ENCODE assay signal across 8 mouse cellular contexts in genomic region chr2:121588309-121588694, GRCm38 (mm10).
A peak's percentile ranks its signal among the peaks of the same experiment; 100 is the strongest.
DNase-seq lines count a peak whose midpoint lies in the region; ATAC-seq and TF ChIP-seq lines count a peak whose summit lies in the region.

No protein-coding gene starts in this region.

- 43% methylated on average over 4 of the region's 4 CpGs for WGBS in kidney, embryonic 14.5 days
- 21% methylated on average over 4 of the region's 4 CpGs for WGBS in embryonic facial prominence, embryonic 14.5 days
- 39% methylated on average over 4 of the region's 4 CpGs for WGBS in lung, embryonic 16.5 days
- WGBS in stomach, postnatal 0 days, result 39% methylated on average over 4 of the region's 4 CpGs

- H3K4me3 ChIP-seq in kidney, embryonic 14.5 days (ENCODE audit: low read length), result no peak overlapping the region
- H3K4me3 ChIP-seq in embryonic facial prominence, embryonic 14.5 days (ENCODE audit: low read depth, low read length), result no peak overlapping the region
- no peak overlapping the region for H3K4me3 ChIP-seq in lung, embryonic 16.5 days (ENCODE audit: low read length)
- H3K4me3 ChIP-seq in stomach, postnatal 0 days (ENCODE audit: low read depth, low read length), result no peak overlapping the region

- H3K4me2 ChIP-seq in kidney, embryonic 14.5 days (replicated peaks; ENCODE audit: low read depth, low read length), result peak overlapping the region; percentile 5; the same call in 1 of the 2 replicates
- no peak overlapping the region; the same call in 1 of the 2 replicates for H3K4me2 ChIP-seq in embryonic facial prominence, embryonic 14.5 days (ENCODE audit: low read depth, low read length)
- no peak overlapping the region for H3K4me2 ChIP-seq in lung, embryonic 16.5 days (ENCODE audit: low read depth, low read length)
- H3K4me2 ChIP-seq in stomach, postnatal 0 days (replicated peaks; ENCODE audit: low read depth), result no peak overlapping the region

- no peaks in the 10 kb centered on the region for H3K9me3 ChIP-seq in kidney, embryonic 14.5 days (ENCODE audit: control insufficient read depth, low read length)
- H3K9me3 ChIP-seq in embryonic facial prominence, embryonic 14.5 days (ENCODE audit: control insufficient read depth, low read length), result no peaks in the 10 kb centered on the region
- no peaks in the 10 kb centered on the region for H3K9me3 ChIP-seq in lung, embryonic 16.5 days (ENCODE audit: control insufficient read depth, low read length)
- H3K9me3 ChIP-seq in stomach, postnatal 0 days (ENCODE audit: control insufficient read depth, low read length), result no peaks in the 10 kb centered on the region

- peak overlapping the region; percentile 14; the same call in 1 of the 2 replicates for H3K27ac ChIP-seq in kidney, embryonic 14.5 days (ENCODE audit: low read depth, low read length)
- H3K27ac ChIP-seq in embryonic facial prominence, embryonic 14.5 days (replicated peaks; ENCODE audit: low read depth, low read length), result no peak overlapping the region
- H3K27ac ChIP-seq in lung, embryonic 16.5 days (ENCODE audit: low read length), result no peak overlapping the region
- no peak overlapping the region for H3K27ac ChIP-seq in stomach, postnatal 0 days (replicated peaks)

- peak; percentile 50; the same call in 1 of the 2 replicates for ATAC-seq in kidney, embryonic 14.5 days (ENCODE audit: low FRiP score, low TSS enrichment)
- ATAC-seq in embryonic facial prominence, embryonic 14.5 days (ENCODE audit: low read depth), result peak; percentile 74
- peak; percentile 69; the same call in 1 of the 2 replicates for ATAC-seq in lung, embryonic 16.5 days (ENCODE audit: low read depth)
- ATAC-seq in stomach, postnatal 0 days (ENCODE audit: low FRiP score, low TSS enrichment), result no peak

- H3K27me3 ChIP-seq in kidney, embryonic 14.5 days (ENCODE audit: control insufficient read depth, insufficient read depth, low read length), result no peaks in the 10 kb centered on the region
- H3K27me3 ChIP-seq in embryonic facial prominence, embryonic 14.5 days (replicated peaks; ENCODE audit: control insufficient read depth, insufficient read depth, low read length), result no peaks in the 10 kb centered on the region
- no peaks in the 10 kb centered on the region for H3K27me3 ChIP-seq in lung, embryonic 16.5 days (ENCODE audit: control insufficient read depth, insufficient read depth, low read depth, low read length)
- no peaks in the 10 kb centered on the region for H3K27me3 ChIP-seq in stomach, postnatal 0 days (ENCODE audit: control insufficient read depth, insufficient read depth, low read length)

- H3K9ac ChIP-seq in kidney, embryonic 14.5 days (ENCODE audit: low read depth, low read length), result no peak overlapping the region
- no peak overlapping the region; the same call in 1 of the 2 replicates for H3K9ac ChIP-seq in embryonic facial prominence, embryonic 14.5 days (ENCODE audit: low read depth, low read length)
- no peak overlapping the region; the same call in 1 of the 2 replicates for H3K9ac ChIP-seq in lung, embryonic 16.5 days (ENCODE audit: low read length)
- H3K9ac ChIP-seq in stomach, postnatal 0 days (ENCODE audit: low read length), result no peak overlapping the region; the same call in 1 of the 2 replicates

- DNase-seq in kidney, adult 11 months, result no peak
- DNase-seq in embryonic facial prominence, embryonic 14.5 days (ENCODE audit: low spot score), result peak; percentile 68
- DNase-seq in heart, postnatal 36 days, result peak; percentile 33 to 48
- DNase-seq in stomach, postnatal 0 days (ENCODE audit: low spot score), result no peak
- no peak for DNase-seq in c-Kit-positive CD71-positive TER-119-positive erythroid progenitor cells, embryonic 14.5 days (ENCODE audit: low spot score)
- DNase-seq in ovary, adult 18-20 months (ENCODE audit: low spot score), result no peak

- no peaks in the 10 kb centered on the region for H3K36me3 ChIP-seq in kidney, embryonic 14.5 days (ENCODE audit: control insufficient read depth, insufficient read depth, low read length)
- H3K36me3 ChIP-seq in embryonic facial prominence, embryonic 14.5 days (ENCODE audit: control insufficient read depth, insufficient read depth, low read length), result no peaks in the 10 kb centered on the region
- H3K36me3 ChIP-seq in lung, embryonic 16.5 days (ENCODE audit: control insufficient read depth, insufficient read depth, low read length), result no peaks in the 10 kb centered on the region
- H3K36me3 ChIP-seq in stomach, postnatal 0 days (ENCODE audit: control insufficient read depth, insufficient read depth, low read length), result no peaks in the 10 kb centered on the region

- peaks cover 11% of the 10 kb centered on the region; the same call in 1 of the 2 replicates for H3K4me1 ChIP-seq in kidney, embryonic 14.5 days (ENCODE audit: control insufficient read depth, insufficient read depth, low read length)
- H3K4me1 ChIP-seq in embryonic facial prominence, embryonic 14.5 days (ENCODE audit: control insufficient read depth, insufficient read depth, low read length), result peaks cover 13% of the 10 kb centered on the region
- H3K4me1 ChIP-seq in lung, embryonic 16.5 days (replicated peaks; ENCODE audit: control insufficient read depth, insufficient read depth, low read length), result peaks cover 16% of the 10 kb centered on the region
- H3K4me1 ChIP-seq in stomach, postnatal 0 days (replicated peaks; ENCODE audit: control insufficient read depth, insufficient read depth), result no peaks in the 10 kb centered on the region

- TF ChIP-seq EP300 in stomach, postnatal 0 days (optimal IDR thresholded peaks at IDR 0.05), result no peak

- peak; percentile 38 for TF ChIP-seq CTCF in stomach, postnatal 0 days (IDR thresholded peaks at IDR 0.05; ENCODE audit: low read depth)

- intact Hi-C loops in heart, postnatal 36 days (cut with DNase I), result no loop called here

Comparison
In these comparisons a context has a peak if more than half of its experiments do, and no peak if none do; other contexts are left out.
1. DNase-seq: peak in embryonic facial prominence, embryonic 14.5 days (single experiment) and heart, postnatal 36 days (2 of 2); none in kidney, adult 11 months (single experiment), stomach, postnatal 0 days (single experiment), c-Kit-positive CD71-positive TER-119-positive erythroid progenitor cells, embryonic 14.5 days (single experiment) and ovary, adult 18-20 months (single experiment).